Mouse (Mus musculus): ENCODE measurements around the gene Reln.
A peak's percentile ranks its signal among the peaks of the same experiment; 100 is the strongest.

Reln gene

DNA sequence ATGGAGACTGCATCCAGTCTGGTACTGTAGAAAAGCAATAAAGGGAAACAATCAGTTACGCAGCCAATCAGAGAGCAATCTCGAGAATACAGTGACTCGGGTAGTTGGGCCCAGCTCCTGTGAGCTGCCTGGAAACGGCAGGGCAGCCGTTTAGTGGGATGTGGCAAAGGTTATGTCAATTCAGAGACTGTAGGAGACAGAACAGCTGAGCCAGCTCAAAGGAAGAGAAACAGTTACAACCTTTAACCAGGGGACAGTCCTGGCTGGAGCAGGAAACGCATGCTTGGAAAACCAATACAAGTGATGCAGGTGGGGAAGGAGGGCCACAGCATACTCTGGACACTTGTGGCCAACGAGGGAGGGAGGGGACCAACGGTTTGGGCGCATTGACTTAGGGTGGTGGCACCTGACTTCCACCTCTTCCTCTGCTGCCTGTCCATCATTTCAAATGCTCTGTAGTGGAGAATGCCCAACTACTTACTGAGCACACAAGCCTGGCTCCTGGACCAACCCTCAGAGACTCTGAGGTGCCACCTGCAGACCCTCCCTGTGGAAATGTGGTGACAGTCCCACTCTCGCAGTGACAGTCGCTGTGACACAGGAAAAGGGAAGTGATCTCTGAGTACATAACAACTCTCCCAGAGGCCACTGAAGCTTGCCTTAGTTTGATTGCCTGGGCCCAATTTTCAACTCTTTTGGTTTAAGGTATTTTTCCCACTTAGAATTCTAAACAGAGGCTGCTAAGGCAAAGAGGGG is 337.0 kb downstream of the Reln start:
- DNase-seq (ENCODE audit: low spot score in 2 of 2) = no peak

- peak in 1 of 2 experiments; percentile 12 for DNase-seq (ENCODE audit: low spot score in 2 of 2)
Measured at GRCm38 (mm10) chr5:22003858-22004257, 340.6 kb downstream of the Reln start.

DNA sequence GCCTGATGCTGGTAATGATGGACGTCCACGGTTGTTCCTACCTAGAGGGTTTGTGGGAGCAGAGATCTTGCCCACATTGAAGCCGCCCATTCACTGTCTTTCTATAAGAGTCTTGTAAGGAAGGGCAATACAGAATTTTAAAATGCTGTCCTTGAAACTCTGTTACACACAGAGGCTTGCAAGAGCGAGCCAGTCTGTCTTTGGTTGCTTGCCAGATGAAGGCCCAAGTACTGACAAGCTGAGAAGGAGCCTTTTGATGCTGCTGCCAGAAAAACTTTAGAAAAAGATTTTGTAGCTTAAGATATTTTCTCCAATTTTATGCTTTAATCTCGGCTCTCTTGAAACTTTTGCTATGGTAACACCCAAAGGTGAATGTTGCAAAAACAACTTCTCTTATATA is 356.8 kb downstream of the Reln start:
- DNase-seq (ENCODE audit: low spot score in 2 of 2) = peak; percentile 60 to 64

DNA sequence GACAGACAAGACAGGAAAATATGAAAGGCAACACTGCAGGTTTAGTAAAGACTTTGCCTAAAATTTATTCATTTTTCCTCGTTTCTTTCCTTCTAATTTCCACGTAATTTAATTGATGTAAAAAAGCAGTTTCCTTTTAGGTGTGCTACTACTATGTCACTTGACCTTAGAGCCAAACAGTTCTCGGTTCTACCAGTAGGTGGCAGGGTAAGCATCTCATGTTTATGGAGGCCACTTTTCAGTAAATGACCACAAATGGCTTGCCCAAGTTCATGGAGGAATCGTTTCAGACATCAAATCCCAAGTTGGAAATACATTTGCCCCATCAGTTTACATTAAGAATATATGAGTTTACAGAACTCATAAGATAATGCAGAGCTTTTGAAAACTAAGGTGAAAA is 358.2 kb downstream of the Reln start:
- peak in 1 of 2 experiments; percentile 45 for DNase-seq (ENCODE audit: low spot score in 2 of 2)

DNA sequence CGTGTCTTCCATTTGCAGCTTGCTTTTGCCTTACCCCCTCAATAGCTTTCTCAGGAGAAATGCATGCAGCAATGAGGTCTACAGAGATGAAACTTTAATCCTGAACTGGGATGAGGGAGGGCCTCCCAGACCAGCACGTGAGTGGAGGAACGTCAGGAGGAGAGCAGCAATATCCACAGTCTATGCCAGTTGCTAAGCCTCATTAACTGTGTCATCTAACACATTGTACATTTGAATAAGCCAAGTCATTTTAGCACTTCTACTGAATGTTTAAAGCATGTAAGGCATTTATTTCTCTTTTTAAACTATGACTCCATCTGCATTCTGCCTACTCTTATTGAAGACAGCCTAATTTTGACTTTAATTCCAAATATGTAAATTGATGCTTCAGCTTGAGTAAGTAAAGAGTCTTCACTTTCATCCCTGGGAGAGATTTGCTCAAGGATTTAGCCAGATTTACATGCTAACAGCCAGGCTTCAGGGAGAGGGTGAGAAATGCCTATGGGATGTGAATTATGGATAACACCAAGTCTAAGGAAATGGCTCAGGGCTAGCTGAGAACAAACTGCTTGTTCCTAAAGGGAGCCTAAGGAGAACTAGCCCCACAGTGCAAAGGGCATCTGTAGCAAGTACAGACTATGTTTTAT is 361.4 kb downstream of the Reln start:
- peak in 1 of 2 experiments; percentile 47 for DNase-seq (ENCODE audit: low spot score in 2 of 2)

GRCm38 (mm10) chr5:21981216-21981615 is 363.3 kb downstream of the Reln start:
- no peak for DNase-seq (ENCODE audit: low spot score in 2 of 2)

GRCm38 (mm10) chr5:21980544-21980943 is 364.0 kb downstream of the Reln start:
- no peak for DNase-seq (ENCODE audit: low spot score in 2 of 2)

- DNase-seq (ENCODE audit: low spot score in 2 of 2) = no peak
Measured at GRCm38 (mm10) chr5:21973266-21974010, 371.1 kb downstream of the Reln start.

- DNase-seq (ENCODE audit: low spot score in 2 of 2) = no peak
Measured at GRCm38 (mm10) chr5:21961796-21962195, 382.7 kb downstream of the Reln start.

- DNase-seq (ENCODE audit: low spot score in 2 of 2) = no peak
Measured at GRCm38 (mm10) chr5:21960151-21960550, 384.4 kb downstream of the Reln start.

DNA sequence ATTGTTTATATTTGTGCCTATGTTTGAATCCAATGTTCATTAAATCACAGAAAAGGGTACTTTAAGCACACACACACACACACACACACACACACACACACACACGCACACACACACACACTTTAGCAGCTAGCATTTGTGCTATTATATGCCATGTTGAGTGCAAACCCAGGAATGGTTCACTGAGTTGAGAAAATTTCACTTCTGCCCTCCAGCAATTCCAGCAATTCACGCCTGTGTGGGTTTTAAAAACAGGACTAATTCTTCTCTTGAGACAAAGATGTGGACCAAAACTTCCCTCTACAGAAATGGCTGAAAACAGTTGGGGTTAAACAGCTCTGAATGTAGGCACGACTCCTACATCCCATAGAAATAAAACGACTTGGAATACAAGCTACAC is 386.9 kb downstream of the Reln start:
- no peak for DNase-seq (ENCODE audit: low spot score in 2 of 2)

DNA sequence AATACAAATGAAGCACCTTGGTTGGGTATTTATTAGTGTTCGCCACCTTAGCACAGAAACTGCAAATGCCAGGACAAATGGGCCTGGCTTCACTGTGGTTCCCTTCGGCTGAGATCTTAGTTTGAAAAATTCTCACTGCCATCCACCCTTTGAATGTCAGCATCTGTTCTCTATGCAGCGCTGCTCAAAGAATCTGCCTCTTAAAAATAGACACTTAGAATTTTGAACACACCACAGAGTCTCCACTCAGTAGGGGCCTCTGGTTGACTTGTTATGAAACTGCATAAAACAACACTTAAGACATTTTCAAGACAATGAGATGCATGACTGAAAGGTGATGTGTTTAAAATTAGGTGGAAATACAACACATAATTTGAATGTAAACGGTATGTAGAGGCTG is 387.4 kb downstream of the Reln start:
- no peak for DNase-seq (ENCODE audit: low spot score in 2 of 2)

- DNase-seq (ENCODE audit: low spot score in 2 of 2) = no peak
Measured at GRCm38 (mm10) chr5:21949507-21949897, 395.0 kb downstream of the Reln start.

- peak; percentile 45 to 51 for DNase-seq (ENCODE audit: low spot score in 2 of 2)
Measured at GRCm38 (mm10) chr5:21948736-21949506, 395.6 kb downstream of the Reln start.

DNA sequence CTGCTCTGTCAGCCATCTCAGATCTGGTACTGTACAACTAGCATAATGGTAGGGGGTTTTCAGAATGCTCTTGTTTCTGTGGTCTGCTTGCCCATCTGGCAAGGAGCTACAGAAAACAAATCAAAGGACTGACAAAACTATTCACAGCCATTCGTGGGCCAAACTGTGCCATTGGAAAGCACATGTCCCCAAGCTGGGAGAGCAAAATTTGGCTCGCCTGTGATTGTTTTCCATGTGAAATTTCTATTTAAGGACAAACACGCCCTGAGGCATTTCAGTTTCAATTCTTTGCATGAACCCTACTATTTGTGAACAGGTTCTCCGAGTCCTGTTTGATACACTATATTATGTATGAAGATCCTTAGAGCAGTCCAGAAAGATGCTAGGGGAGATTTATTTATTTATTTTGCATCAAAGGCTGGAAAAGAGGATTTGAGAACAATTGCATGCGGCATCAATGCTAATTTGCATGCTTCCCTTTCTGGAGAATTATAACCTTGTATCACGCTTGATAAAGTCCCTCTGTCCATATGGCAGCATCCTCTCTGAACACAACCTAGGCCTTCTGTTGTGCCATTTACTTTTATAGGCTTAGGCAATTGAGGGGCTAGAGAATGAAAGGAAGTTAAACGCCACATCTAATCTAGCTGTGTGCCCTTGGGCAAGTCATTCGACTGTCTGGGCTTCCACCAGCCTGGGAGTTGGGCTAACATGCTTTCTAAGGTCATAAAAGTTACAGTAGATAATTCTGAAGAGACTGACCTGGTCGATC is 396.7 kb downstream of the Reln start:
- peak in 1 of 2 experiments; percentile 37 for DNase-seq (ENCODE audit: low spot score in 2 of 2)

DNA sequence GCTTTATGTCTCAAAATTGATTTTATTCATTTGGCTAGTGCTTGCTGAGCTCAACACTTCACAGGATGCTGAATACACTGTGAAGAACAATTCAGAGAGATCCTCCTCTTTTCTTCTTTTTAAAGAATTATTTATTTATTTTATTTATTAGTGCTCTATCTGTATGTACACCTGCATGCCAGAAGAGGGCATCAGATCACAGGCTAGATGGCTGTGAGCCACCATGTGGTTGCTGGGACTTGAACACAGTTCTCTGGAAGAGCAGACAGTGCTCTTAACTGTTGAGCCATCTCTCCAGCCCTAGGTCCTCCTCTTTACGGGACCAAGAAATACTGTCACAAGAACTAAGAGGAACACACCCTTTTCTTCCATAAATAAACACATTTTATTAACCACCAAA is 399.9 kb downstream of the Reln start:
- DNase-seq (ENCODE audit: low spot score in 2 of 2) = no peak

- DNase-seq (ENCODE audit: low spot score in 2 of 2) = no peak
Measured at GRCm38 (mm10) chr5:21939405-21939804, 405.1 kb downstream of the Reln start.

- no peak for DNase-seq (ENCODE audit: low spot score in 2 of 2)
Measured at GRCm38 (mm10) chr5:21938138-21938537, 406.4 kb downstream of the Reln start.

DNA sequence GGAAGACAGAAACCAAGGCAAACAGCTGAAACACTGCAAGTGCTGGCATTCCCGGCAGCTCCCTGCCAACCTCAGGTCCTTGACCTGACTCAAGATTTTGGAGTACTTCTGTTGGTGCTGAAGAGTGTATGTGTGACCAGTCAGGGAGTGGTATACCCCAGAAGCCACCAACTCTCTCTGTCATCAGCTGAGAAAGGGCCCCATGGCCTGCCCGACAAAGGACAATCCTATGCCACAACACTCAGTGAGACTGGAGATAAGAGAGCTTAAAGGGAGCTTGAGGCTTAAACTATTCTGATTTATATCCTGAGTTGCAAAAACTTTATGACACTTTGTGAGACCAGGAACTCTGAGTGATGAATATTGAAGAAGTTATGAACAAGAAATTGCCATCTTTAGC is 407.9 kb downstream of the Reln start:
- no peak for DNase-seq (ENCODE audit: low spot score in 2 of 2)

DNA sequence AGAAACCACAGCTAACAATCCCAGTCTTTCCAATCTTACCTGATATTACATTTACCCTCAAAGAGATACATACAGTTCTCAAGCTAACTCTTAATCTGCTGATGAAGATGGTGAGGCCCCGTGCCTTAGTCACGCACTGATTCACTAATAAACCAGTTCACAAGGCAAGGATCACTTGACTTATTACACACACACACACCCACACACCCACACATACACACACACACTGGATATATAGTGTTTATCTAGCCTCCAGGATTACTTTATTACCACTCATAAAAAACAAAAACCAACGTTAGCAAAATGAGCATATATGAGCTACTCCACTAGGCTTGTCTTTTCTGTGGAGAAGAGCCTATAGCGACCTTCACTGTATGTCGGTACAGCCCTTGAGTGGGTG is 408.4 kb downstream of the Reln start:
- no peak for DNase-seq (ENCODE audit: low spot score in 2 of 2)

DNA sequence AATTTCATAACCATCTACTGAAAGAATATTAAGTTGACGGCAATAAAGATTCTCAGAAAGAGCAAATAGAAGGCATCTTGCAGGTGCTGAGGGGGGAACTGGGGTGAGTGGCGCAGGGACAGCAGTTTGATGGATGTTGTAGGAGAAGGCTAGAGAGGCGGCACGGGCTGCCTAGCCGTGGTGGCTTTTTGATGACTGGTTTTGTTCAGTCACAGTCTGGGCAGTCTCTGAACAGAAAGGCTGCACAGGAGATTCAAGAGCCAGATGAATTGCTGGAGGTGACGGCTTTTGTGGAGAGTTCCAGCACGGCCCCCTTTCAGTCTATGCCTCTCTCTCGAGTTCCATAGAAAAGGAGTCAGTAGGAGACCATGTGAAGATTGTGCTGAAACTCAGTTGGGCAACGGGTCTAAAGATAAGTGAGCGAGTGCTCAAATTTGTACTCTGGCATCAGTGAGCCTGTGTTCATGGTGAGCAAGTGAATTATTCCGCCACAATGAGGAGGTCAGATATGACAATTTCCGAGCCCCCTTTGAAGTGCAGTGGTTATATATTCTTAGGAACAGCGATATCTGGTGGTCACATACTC is 409.6 kb downstream of the Reln start:
- no peak for DNase-seq (ENCODE audit: low spot score in 2 of 2)

Measured in right cerebral cortex, postnatal 10 days (tissue).